Mouse (Mus musculus): ENCODE data around the gene Ptpn1.

Ptpn1 gene

GRCm38 (mm10) chr2:167975746-167976145, 43.9 kb downstream of the Ptpn1 start:
- no peak for DNase-seq

- DNase-seq: no peak
Observed at GRCm38 (mm10) chr2:167978271-167978670, 46.4 kb downstream of the Ptpn1 start.

DNA sequence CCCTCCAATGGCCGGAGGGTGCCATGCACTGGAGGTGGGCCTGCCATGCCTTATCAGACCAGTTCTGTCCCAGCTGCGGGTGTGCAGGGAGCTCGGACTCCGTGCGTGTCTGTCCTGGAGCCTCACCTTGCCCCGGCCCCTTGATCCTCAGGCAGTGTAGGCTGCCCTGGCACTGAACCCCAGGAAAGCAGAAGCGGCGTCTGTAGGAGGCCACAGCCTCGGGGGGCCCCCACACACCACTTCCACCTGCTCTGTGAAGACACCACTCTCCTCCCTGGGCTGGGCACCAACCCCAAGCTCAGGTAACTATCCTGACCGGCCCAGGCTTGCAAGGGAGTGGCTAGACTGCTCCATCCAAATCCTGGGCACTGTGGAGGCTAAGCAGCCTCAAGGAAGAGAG, 48.5 kb downstream of the Ptpn1 start:
- DNase-seq: no peak

GRCm38 (mm10) chr2:167982646-167983045, 50.8 kb downstream of the Ptpn1 start:
- DNase-seq: no peak

DNA sequence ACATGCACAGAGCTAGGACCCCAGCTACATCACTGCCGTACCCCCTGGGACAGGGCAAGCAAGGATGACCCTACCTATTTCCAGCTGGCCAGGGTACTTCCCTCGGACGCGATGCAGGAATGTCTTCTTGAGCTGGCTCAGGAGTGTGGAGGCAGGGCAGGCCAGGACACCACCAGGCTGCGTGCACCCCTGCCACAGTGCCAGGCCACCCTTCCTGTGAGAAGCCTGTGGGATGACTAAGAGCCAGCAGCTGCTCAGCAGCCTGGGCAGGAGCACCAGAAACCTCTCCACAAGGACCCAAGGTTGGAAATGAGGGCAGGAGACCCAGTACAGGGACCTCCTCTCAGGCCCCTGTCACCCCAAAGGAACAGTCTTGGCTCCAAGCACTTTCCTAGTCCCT, 52.5 kb downstream of the Ptpn1 start:
- no peak for DNase-seq

DNA sequence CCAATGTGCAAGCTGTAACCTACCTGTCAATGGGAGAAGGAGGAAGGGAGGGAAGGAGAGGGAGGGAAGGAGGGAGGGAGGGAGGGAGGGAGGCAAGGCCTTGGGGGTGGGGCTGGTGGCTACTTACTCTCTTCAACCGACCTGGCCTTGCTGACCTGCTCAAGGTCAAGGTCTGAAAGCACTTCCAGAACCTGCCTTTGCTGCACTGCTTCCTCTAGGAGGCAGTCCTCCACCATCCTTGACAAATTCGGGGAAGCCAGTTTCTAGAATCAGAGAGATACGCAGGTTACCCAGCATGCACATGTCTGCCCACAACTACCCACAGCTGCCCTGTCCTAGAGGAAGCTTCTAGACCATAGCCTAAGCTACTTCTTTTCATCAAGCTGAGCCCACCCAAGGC, 53.1 kb downstream of the Ptpn1 start:
- no peak for DNase-seq

GRCm38 (mm10) chr2:167986762-167987161, 54.9 kb downstream of the Ptpn1 start:
- peak; percentile 55 for DNase-seq

DNA sequence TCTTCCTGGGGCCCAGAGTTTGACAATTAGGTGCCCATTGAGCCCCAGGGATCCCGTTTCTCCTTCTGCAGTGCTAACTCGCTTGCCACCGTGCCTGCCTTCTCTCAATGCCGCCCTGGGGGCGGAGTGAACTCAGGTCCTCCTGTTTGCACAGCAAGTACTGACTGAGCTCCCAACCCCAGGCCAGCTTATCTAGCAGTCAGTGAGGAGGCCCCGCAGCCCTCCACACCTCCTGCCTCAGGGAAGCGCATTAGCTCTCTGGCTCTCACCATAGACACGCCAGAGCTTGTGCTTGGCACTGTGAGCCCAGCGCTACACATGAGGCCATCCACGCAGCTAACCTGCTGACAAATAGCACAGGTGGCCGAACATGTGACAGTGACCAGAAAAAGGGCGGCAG, 55.8 kb downstream of the Ptpn1 start:
- DNase-seq: no peak

DNA sequence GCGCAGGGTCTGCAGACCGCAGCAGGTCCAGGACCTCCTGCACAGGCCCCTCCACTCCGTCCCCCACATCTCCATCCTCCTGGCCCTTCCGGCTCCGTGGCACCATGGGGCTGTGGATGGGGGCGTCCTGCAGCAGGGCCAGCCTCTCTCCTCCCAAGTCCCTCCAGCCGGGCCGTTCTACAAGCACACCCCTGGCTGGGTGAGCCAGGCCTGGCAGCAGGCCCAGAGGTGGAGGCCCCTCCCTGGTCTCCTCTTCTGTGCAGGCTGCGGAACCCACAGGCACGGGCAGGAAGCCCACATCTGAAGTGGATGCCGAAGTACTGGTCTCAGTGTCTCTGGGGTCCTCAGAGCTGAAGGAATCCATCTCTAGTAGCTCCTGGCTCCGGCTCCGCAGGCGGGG, 57.5 kb downstream of the Ptpn1 start:
- DNase-seq: peak; percentile 30

GRCm38 (mm10) chr2:167993260-167993659, 61.4 kb downstream of the Ptpn1 start:
- DNase-seq: no peak

GRCm38 (mm10) chr2:167995870-167996635, 64.2 kb downstream of the Ptpn1 start:
- no peak for DNase-seq

DNA sequence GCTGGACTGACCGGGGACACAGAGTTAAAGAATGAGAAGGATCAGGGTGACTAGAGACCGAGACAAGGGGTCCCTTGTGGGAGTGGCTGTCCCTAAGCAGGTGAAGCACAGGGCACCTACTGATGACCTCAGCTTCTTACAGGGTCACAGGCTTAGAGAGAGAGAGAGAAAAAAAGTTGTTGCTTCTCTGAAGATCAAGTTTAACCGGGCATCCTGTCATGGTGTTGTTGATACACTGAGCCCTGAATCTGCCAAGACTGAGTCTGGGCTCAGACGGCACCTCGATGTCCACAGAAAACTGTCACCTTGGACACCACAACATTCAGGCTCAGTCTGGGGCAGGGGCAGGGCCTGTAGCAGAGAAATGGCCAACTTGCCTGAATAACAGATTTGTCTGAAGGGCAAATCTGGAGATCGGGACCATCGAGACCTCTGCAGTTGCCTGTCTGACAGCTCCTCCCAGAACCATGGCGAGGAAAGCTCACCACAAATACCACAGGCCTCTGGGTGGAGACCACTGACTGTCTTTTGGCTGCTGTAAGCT, 64.9 kb downstream of the Ptpn1 start:
- DNase-seq: no peak

- DNase-seq: no peak
Observed at GRCm38 (mm10) chr2:167997562-167997961, 65.7 kb downstream of the Ptpn1 start.

GRCm38 (mm10) chr2:167999145-167999743, 67.4 kb downstream of the Ptpn1 start:
- DNase-seq: no peak

- no peak for DNase-seq
Observed at GRCm38 (mm10) chr2:168002188-168002587, 70.3 kb downstream of the Ptpn1 start.

DNA sequence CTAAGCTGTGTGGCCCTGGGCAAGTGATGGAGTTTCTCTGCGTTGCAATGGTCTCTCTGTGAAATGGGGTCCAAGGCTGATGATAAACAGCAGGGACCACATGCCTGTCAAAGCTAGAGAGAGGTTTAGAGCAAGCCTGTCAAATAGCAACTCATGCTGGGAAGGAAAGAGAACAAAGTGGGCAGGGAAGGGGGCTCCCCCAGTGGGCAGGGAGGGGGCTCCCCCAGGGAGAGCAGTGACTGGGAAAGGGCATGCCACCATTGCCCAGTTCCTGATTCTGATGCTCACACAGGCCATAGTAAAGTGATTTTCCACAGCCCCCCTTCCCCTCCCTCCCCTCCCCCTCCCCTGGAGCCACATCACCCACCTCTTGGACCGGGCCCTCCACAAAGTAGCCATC, 71.0 kb downstream of the Ptpn1 start:
- DNase-seq: no peak

- DNase-seq: no peak
Observed at GRCm38 (mm10) chr2:168003431-168003830, 71.6 kb downstream of the Ptpn1 start.

DNA sequence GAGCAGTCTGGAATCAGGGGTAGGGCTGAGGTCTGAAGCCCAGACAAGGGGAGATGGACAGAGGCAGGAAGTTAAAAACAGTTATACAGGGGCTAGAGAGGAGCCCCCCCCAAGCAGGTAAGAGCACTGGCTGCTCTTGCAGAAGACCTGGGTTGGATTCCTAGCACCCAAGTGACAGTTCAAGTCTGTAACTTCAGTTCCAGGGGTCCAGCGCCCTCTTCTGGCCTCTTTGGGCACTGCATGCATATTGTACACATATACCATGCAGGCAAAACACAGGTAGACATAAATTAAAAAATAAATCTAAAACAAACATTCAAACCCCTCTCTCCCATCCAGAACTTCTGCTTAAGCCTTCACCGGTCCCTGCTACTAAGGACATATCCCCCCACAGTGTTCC, 72.5 kb downstream of the Ptpn1 start:
- DNase-seq: no peak

- no peak for DNase-seq
Observed at GRCm38 (mm10) chr2:168005005-168005404, 73.1 kb downstream of the Ptpn1 start.

- DNase-seq: no peak
Observed at GRCm38 (mm10) chr2:168005616-168006015, 73.8 kb downstream of the Ptpn1 start.

GRCm38 (mm10) chr2:168006489-168006888, 74.6 kb downstream of the Ptpn1 start:
- no peak for DNase-seq

GRCm38 (mm10) chr2:168008132-168008531, 76.3 kb downstream of the Ptpn1 start:
- DNase-seq: no peak

- peak; percentile 70 for DNase-seq
Observed at GRCm38 (mm10) chr2:168009936-168010668, 78.2 kb downstream of the Ptpn1 start, which contains the start of gene Ripor3. TSS of gene Ripor3 (minus strand) at chr2:168010618.

- DNase-seq: no peak
Observed at GRCm38 (mm10) chr2:168010893-168011292, 79.0 kb downstream of the Ptpn1 start.
